Mouse (Mus musculus) heart, embryonic 15.5 days (tissue): Measurements from ENCODE around the gene Clpx. TPM values are rescaled to one million over a fixed set of nuclear protein-coding genes. Genes with fewer than 3 reads are reported as not detected.

Source experiments
- ATAC-seq: fragments of 200-750 bp; cut with Nextera tagmentation; replicated peaks from 2 replicates; pipeline ENCODE4 v1.8.0; 2017; ENCODE audit warnings: low read depth, moderate TSS enrichment; ENCODE audit not compliant: insufficient number of reproducible peaks, insufficient read depth, low FRiP score
- H3K27ac ChIP-seq: fragments of 300-500 bp; sonication (generic); 2 replicates; pipeline ENCODE4 v1.5.1; 2015; ENCODE audit warnings: mild to moderate bottlenecking, inconsistent platforms
- H3K27me3 ChIP-seq: fragments of 300-500 bp; sonication (generic); 2 replicates; pipeline ENCODE4 v1.6.1; 2015; ENCODE audit warnings: inconsistent platforms
- H3K36me3 ChIP-seq: fragments of 300-500 bp; sonication (generic); 2 replicates; pipeline ENCODE4 v1.6.1; 2015; ENCODE audit warnings: mild to moderate bottlenecking, inconsistent platforms
- H3K4me1 ChIP-seq: fragments of 300-500 bp; sonication (generic); replicated peaks from 2 replicates; pipeline ENCODE4 v1.6.1; 2015; ENCODE audit warnings: inconsistent platforms
- H3K4me2 ChIP-seq: fragments of 300-500 bp; sonication (generic); 2 replicates; pipeline ENCODE4 v1.6.1; 2015; ENCODE audit warnings: inconsistent platforms, mild to moderate bottlenecking, moderate library complexity
- H3K4me3 ChIP-seq: fragments of 300-500 bp; sonication (generic); 2 replicates; pipeline ENCODE4 v1.5.1; 2015; ENCODE audit warnings: mild to moderate bottlenecking, inconsistent platforms
- H3K9ac ChIP-seq: fragments of 300-500 bp; sonication (generic); 2 replicates; pipeline ENCODE4 v1.6.1; 2015; ENCODE audit warnings: mild to moderate bottlenecking, inconsistent platforms
- H3K9me3 ChIP-seq: fragments of 300-500 bp; sonication (generic); replicated peaks from 2 replicates; pipeline ENCODE4 v1.6.1; 2016; ENCODE audit warnings: inconsistent platforms
- WGBS: fragments of 180-500 bp; shearing (Covaris S2); methylation state at CpG from one replicate; pipeline ENCODE4 v1.1.7; 2015; ENCODE audit warnings: mixed read lengths; 5-methylcytosine and 5-hydroxymethylcytosine counted together
- polyA plus RNA-seq: library from polyadenylated mRNA; unstranded; fragments of >200 nt; fragmentation: Nextera tagmentation; extraction: Ambion mirVana; gene quantifications from 2 replicates; pipeline ENCODE4 v1.2.1, GENCODE M21; 2015

Clpx gene
- polyA plus RNA-seq, 1 experiment from 2014 or later: 46.4 TPM

GRCm38 (mm10) chr9:65293580-65293972, 484 bp upstream of the Clpx start:
- Histone ChIP-seq H3K4me2 (peak overlapping the region; percentile 76), H3K9ac (peak overlapping the region; percentile 78), H3K27ac (peak overlapping the region; percentile 90), H3K27me3 (no peaks in the 10 kb centered on the region), H3K4me3 (peak overlapping the region; percentile 94), H3K36me3 (no peaks in the 10 kb centered on the region), H3K4me1 (peaks cover 17% of the 10 kb centered on the region), H3K9me3 (no peaks in the 10 kb centered on the region)
- WGBS: under 1% methylated on average over 9 of the region's 9 CpGs
- ATAC-seq: 0 out of 2 replicates have a peak, but pooled peaks have one; percentile 20

- 1% methylated on average over 28 of the region's 28 CpGs for WGBS
These were observed 787 bp downstream of the Clpx start for GRCm38 (mm10) chr9:65294716-65295378.

GRCm38 (mm10) chr9:65297056-65297455, 3.0 kb downstream of the Clpx start:
- ATAC-seq: no peak
- Histone ChIP-seq H3K4me2 (no peak overlapping the region), H3K27me3 (no peaks in the 10 kb centered on the region), H3K4me3 (no peak overlapping the region), H3K36me3 (peaks cover 20% of the 10 kb centered on the region), H3K9ac (no peak overlapping the region), H3K9me3 (no peaks in the 10 kb centered on the region), H3K27ac (no peak overlapping the region), H3K4me1 (peaks cover 21% of the 10 kb centered on the region)
- 91% methylated on average over 2 of the region's 2 CpGs for WGBS

More at GRCm38 (mm10) chr9:65294716-65295378, 787 bp downstream of the Clpx start:
- no peaks in the 10 kb centered on the region for H3K9me3 ChIP-seq
- H3K27me3 ChIP-seq: no peaks in the 10 kb centered on the region
- ATAC-seq: no peak
- peak overlapping the region; percentile 91 for H3K27ac ChIP-seq
- peak overlapping the region; percentile 94 for H3K4me3 ChIP-seq
- H3K36me3 ChIP-seq: 0 out of 2 replicates have a peak, but pooled peaks cover 3% of the 10 kb centered on the region
- H3K4me1 ChIP-seq: peaks cover 21% of the 10 kb centered on the region
- H3K4me2 ChIP-seq: peak overlapping the region; percentile 76
- peak overlapping the region; percentile 94 for H3K9ac ChIP-seq

- H3K4me1 ChIP-seq: peaks cover 16% of the 10 kb centered on the region
- no peaks in the 10 kb centered on the region for H3K9me3 ChIP-seq
- H3K27ac ChIP-seq: no peak overlapping the region
- no peak for ATAC-seq
- H3K36me3 ChIP-seq: peaks cover 36% of the 10 kb centered on the region
- H3K4me2 ChIP-seq: no peak overlapping the region
- H3K27me3 ChIP-seq: no peaks in the 10 kb centered on the region
- H3K9ac ChIP-seq: no peak overlapping the region
- no peak overlapping the region for H3K4me3 ChIP-seq
- 62% methylated on average over 3 of the region's 3 CpGs for WGBS
These were observed 4.7 kb downstream of the Clpx start for GRCm38 (mm10) chr9:65298761-65299160.

GRCm38 (mm10) chr9:65299650-65300049, 5.6 kb downstream of the Clpx start:
- H3K4me3 ChIP-seq: no peak overlapping the region
- no peak overlapping the region for H3K4me2 ChIP-seq
- H3K36me3 ChIP-seq: peaks cover 40% of the 10 kb centered on the region
- 96% methylated on average over 7 of the region's 7 CpGs for WGBS
- H3K9ac ChIP-seq: no peak overlapping the region
- no peak overlapping the region for H3K27ac ChIP-seq
- no peak for ATAC-seq
- H3K27me3 ChIP-seq: no peaks in the 10 kb centered on the region
- H3K9me3 ChIP-seq: no peaks in the 10 kb centered on the region
- H3K4me1 ChIP-seq: peaks cover 16% of the 10 kb centered on the region

GRCm38 (mm10) chr9:65302327-65302983, 8.4 kb downstream of the Clpx start:
- no peak for ATAC-seq
- H3K9me3 ChIP-seq: no peaks in the 10 kb centered on the region
- H3K4me2 ChIP-seq: no peak overlapping the region
- 81% methylated on average over 4 of the region's 4 CpGs for WGBS
- H3K27ac ChIP-seq: no peak overlapping the region
- no peak overlapping the region for H3K4me3 ChIP-seq
- peaks cover 53% of the 10 kb centered on the region for H3K36me3 ChIP-seq
- H3K27me3 ChIP-seq: no peaks in the 10 kb centered on the region
- no peak overlapping the region for H3K9ac ChIP-seq
- 0 out of 2 replicates have a peak, but pooled peaks cover 4% of the 10 kb centered on the region for H3K4me1 ChIP-seq

- Histone ChIP-seq H3K4me2 (no peak overlapping the region), H3K4me3 (no peak overlapping the region), H3K27me3 (no peaks in the 10 kb centered on the region), H3K9ac (no peak overlapping the region), H3K36me3 (peaks cover 58% of the 10 kb centered on the region), H3K9me3 (no peaks in the 10 kb centered on the region), H3K4me1 (0 out of 2 replicates have a peak, but pooled peaks cover 4% of the 10 kb centered on the region), H3K27ac (no peak overlapping the region)
- ATAC-seq: no peak
- WGBS: 81% methylated on average over 4 of the region's 4 CpGs
These were observed 9.5 kb downstream of the Clpx start for GRCm38 (mm10) chr9:65303586-65303985.

GRCm38 (mm10) chr9:65304300-65304699, 10.2 kb downstream of the Clpx start:
- no peak for ATAC-seq
- H3K4me3 ChIP-seq: no peak overlapping the region
- no peak overlapping the region for H3K9ac ChIP-seq
- H3K36me3 ChIP-seq: peaks cover 64% of the 10 kb centered on the region
- no peaks in the 10 kb centered on the region for H3K9me3 ChIP-seq
- no peak overlapping the region for H3K4me2 ChIP-seq
- no peaks in the 10 kb centered on the region for H3K4me1 ChIP-seq
- no peaks in the 10 kb centered on the region for H3K27me3 ChIP-seq
- no peak overlapping the region for H3K27ac ChIP-seq
- 67% methylated on average over 4 of the region's 4 CpGs for WGBS

GRCm38 (mm10) chr9:65306672-65307071, 12.6 kb downstream of the Clpx start:
- no peaks in the 10 kb centered on the region for H3K4me1 ChIP-seq
- no peak overlapping the region for H3K9ac ChIP-seq
- peaks cover 56% of the 10 kb centered on the region for H3K36me3 ChIP-seq
- H3K4me2 ChIP-seq: no peak overlapping the region
- no peaks in the 10 kb centered on the region for H3K9me3 ChIP-seq
- no peak for ATAC-seq
- no peaks in the 10 kb centered on the region for H3K27me3 ChIP-seq
- no peak overlapping the region for H3K27ac ChIP-seq
- WGBS: 89% methylated on average over 2 of the region's 2 CpGs
- no peak overlapping the region for H3K4me3 ChIP-seq

- no peak overlapping the region for H3K4me3 ChIP-seq
- no peak for ATAC-seq
- H3K4me1 ChIP-seq: no peaks in the 10 kb centered on the region
- 69% methylated on average over 1 of the region's 1 CpGs for WGBS
- no peak overlapping the region for H3K9ac ChIP-seq
- no peak overlapping the region for H3K27ac ChIP-seq
- no peaks in the 10 kb centered on the region for H3K27me3 ChIP-seq
- H3K9me3 ChIP-seq: no peaks in the 10 kb centered on the region
- no peak overlapping the region for H3K4me2 ChIP-seq
- H3K36me3 ChIP-seq: peaks cover 55% of the 10 kb centered on the region
These were observed 14.0 kb downstream of the Clpx start for GRCm38 (mm10) chr9:65308011-65308410.

GRCm38 (mm10) chr9:65312669-65313357, 18.8 kb downstream of the Clpx start:
- Histone ChIP-seq H3K4me3 (no peak overlapping the region), H3K36me3 (peaks cover 62% of the 10 kb centered on the region), H3K4me2 (no peak overlapping the region), H3K9me3 (no peaks in the 10 kb centered on the region), H3K4me1 (no peaks in the 10 kb centered on the region), H3K27ac (no peak overlapping the region), H3K27me3 (no peaks in the 10 kb centered on the region), H3K9ac (no peak overlapping the region)
- ATAC-seq: no peak
- WGBS: 94% methylated on average over 4 of the region's 4 CpGs
